Mouse (Mus musculus): Measurements from ENCODE around the gene Tenm2. TPM values are rescaled to one million over a fixed set of nuclear protein-coding genes. Genes with fewer than 3 reads are reported as not detected.

Gene Tenm2
- total and polyA plus RNA-seq, 3 experiments: 0.08 to 0.14 (median 0.12) TPM

- intact Hi-C loops (cut with DNase I): no loop called here
These were observed 402.9 kb downstream of the Tenm2 start for GRCm38 (mm10) chr11:36832855-36833254.

GRCm38 (mm10) chr11:36831511-36831910 is 404.3 kb downstream of the Tenm2 start:
- no peaks in the 10 kb centered on the region for H3K4me1 ChIP-seq (ENCODE audit: control insufficient read depth, insufficient read depth, low read length)
- H3K36me3 ChIP-seq (ENCODE audit: control insufficient read depth, insufficient read depth, low read length): no peaks in the 10 kb centered on the region
- intact Hi-C loops (cut with DNase I): no loop called here
- TF ChIP-seq CTCF (IDR thresholded peaks at IDR 0.05) (no peak), EP300 (IDR thresholded peaks at IDR 0.05; ENCODE audit: insufficient read depth, low read depth, low read length) (no peak), POLR2A (IDR thresholded peaks at IDR 0.05; ENCODE audit: insufficient read depth, low read depth, low read length) (no peak)
- H3K9ac ChIP-seq (ENCODE audit: low read depth, low read length): no peak overlapping the region
- no peak for DNase-seq
- WGBS: 71% methylated on average over 11 of the region's 11 CpGs
- H3K27me3 ChIP-seq (ENCODE audit: control insufficient read depth, insufficient read depth, low read length): no peaks in the 10 kb centered on the region
- H3K79me2 ChIP-seq (replicated peaks; ENCODE audit: control insufficient read depth, insufficient read depth, low read length): no peaks in the 10 kb centered on the region
- no peak overlapping the region for H3K4me3 ChIP-seq
- no peak overlapping the region for H3K27ac ChIP-seq

More at GRCm38 (mm10) chr11:36832855-36833254, 402.9 kb downstream of the Tenm2 start:
- no peak for TF ChIP-seq EP300 (IDR thresholded peaks at IDR 0.05; ENCODE audit: insufficient read depth, low read depth, low read length)
- TF ChIP-seq CTCF (IDR thresholded peaks at IDR 0.05): no peak
- no peak for TF ChIP-seq POLR2A (IDR thresholded peaks at IDR 0.05; ENCODE audit: insufficient read depth, low read depth, low read length)
- no peak overlapping the region for H3K9ac ChIP-seq (ENCODE audit: low read depth, low read length)
- no peaks in the 10 kb centered on the region for H3K27me3 ChIP-seq (ENCODE audit: control insufficient read depth, insufficient read depth, low read length)
- WGBS: 78% methylated on average over 4 of the region's 4 CpGs
- DNase-seq: no peak
- H3K27ac ChIP-seq: no peak overlapping the region
- H3K36me3 ChIP-seq (ENCODE audit: control insufficient read depth, insufficient read depth, low read length): no peaks in the 10 kb centered on the region
- no peaks in the 10 kb centered on the region for H3K79me2 ChIP-seq (replicated peaks; ENCODE audit: control insufficient read depth, insufficient read depth, low read length)
- H3K4me1 ChIP-seq (ENCODE audit: control insufficient read depth, insufficient read depth, low read length): no peaks in the 10 kb centered on the region
- no peak overlapping the region for H3K4me3 ChIP-seq

GRCm38 (mm10) chr11:36824666-36825065 is 411.1 kb downstream of the Tenm2 start:
- intact Hi-C loops (cut with DNase I): no loop called here
- no peak for TF ChIP-seq CTCF (IDR thresholded peaks at IDR 0.05)
- no peak for TF ChIP-seq EP300 (IDR thresholded peaks at IDR 0.05; ENCODE audit: insufficient read depth, low read depth, low read length)
- TF ChIP-seq POLR2A (IDR thresholded peaks at IDR 0.05; ENCODE audit: insufficient read depth, low read depth, low read length): no peak
- WGBS: 35% methylated on average over 7 of the region's 7 CpGs
- H3K27ac ChIP-seq: no peak overlapping the region
- no peaks in the 10 kb centered on the region for H3K27me3 ChIP-seq (ENCODE audit: control insufficient read depth, insufficient read depth, low read length)
- H3K9ac ChIP-seq (ENCODE audit: low read depth, low read length): no peak overlapping the region
- no peaks in the 10 kb centered on the region for H3K36me3 ChIP-seq (ENCODE audit: control insufficient read depth, insufficient read depth, low read length)
- no peaks in the 10 kb centered on the region for H3K4me1 ChIP-seq (ENCODE audit: control insufficient read depth, insufficient read depth, low read length)
- no peak overlapping the region for H3K4me3 ChIP-seq
- H3K79me2 ChIP-seq (replicated peaks; ENCODE audit: control insufficient read depth, insufficient read depth, low read length): no peaks in the 10 kb centered on the region
- DNase-seq: no peak

GRCm38 (mm10) chr11:36804615-36805014 is 431.1 kb downstream of the Tenm2 start:
- TF ChIP-seq CTCF (IDR thresholded peaks at IDR 0.05) (no peak), EP300 (IDR thresholded peaks at IDR 0.05; ENCODE audit: insufficient read depth, low read depth, low read length) (no peak), POLR2A (IDR thresholded peaks at IDR 0.05; ENCODE audit: insufficient read depth, low read depth, low read length) (no peak)

GRCm38 (mm10) chr11:36802208-36802631 is 433.5 kb downstream of the Tenm2 start:
- WGBS: 67% methylated on average over 8 of the region's 8 CpGs
- TF ChIP-seq POLR2A (IDR thresholded peaks at IDR 0.05; ENCODE audit: insufficient read depth, low read depth, low read length) (no peak), CTCF (IDR thresholded peaks at IDR 0.05) (no peak), EP300 (IDR thresholded peaks at IDR 0.05; ENCODE audit: insufficient read depth, low read depth, low read length) (no peak)
- H3K36me3 ChIP-seq (ENCODE audit: control insufficient read depth, insufficient read depth, low read length): no peaks in the 10 kb centered on the region
- intact Hi-C loops (cut with DNase I): no loop called here
- H3K9ac ChIP-seq (ENCODE audit: low read depth, low read length): no peak overlapping the region
- no peak for DNase-seq
- H3K4me1 ChIP-seq (ENCODE audit: control insufficient read depth, insufficient read depth, low read length): no peaks in the 10 kb centered on the region
- no peak overlapping the region for H3K27ac ChIP-seq
- H3K27me3 ChIP-seq (ENCODE audit: control insufficient read depth, insufficient read depth, low read length): no peaks in the 10 kb centered on the region
- H3K79me2 ChIP-seq (replicated peaks; ENCODE audit: control insufficient read depth, insufficient read depth, low read length): no peaks in the 10 kb centered on the region
- H3K4me3 ChIP-seq: no peak overlapping the region

More at GRCm38 (mm10) chr11:36804615-36805014, 431.1 kb downstream of the Tenm2 start:
- H3K4me3 ChIP-seq: no peak overlapping the region
- intact Hi-C loops (cut with DNase I): no loop called here
- no peaks in the 10 kb centered on the region for H3K36me3 ChIP-seq (ENCODE audit: control insufficient read depth, insufficient read depth, low read length)
- no peak overlapping the region for H3K9ac ChIP-seq (ENCODE audit: low read depth, low read length)
- no peaks in the 10 kb centered on the region for H3K79me2 ChIP-seq (replicated peaks; ENCODE audit: control insufficient read depth, insufficient read depth, low read length)
- no peak for DNase-seq
- WGBS: 48% methylated on average over 1 of the region's 1 CpGs
- H3K27ac ChIP-seq: no peak overlapping the region
- H3K4me1 ChIP-seq (ENCODE audit: control insufficient read depth, insufficient read depth, low read length): no peaks in the 10 kb centered on the region
- no peaks in the 10 kb centered on the region for H3K27me3 ChIP-seq (ENCODE audit: control insufficient read depth, insufficient read depth, low read length)

GRCm38 (mm10) chr11:36801683-36802082 is 434.1 kb downstream of the Tenm2 start:
- no peaks in the 10 kb centered on the region for H3K27me3 ChIP-seq (ENCODE audit: control insufficient read depth, insufficient read depth, low read length)
- intact Hi-C loops (cut with DNase I): no loop called here
- DNase-seq: no peak
- no peaks in the 10 kb centered on the region for H3K4me1 ChIP-seq (ENCODE audit: control insufficient read depth, insufficient read depth, low read length)
- no peak overlapping the region for H3K4me3 ChIP-seq
- no peaks in the 10 kb centered on the region for H3K36me3 ChIP-seq (ENCODE audit: control insufficient read depth, insufficient read depth, low read length)
- no peak overlapping the region for H3K9ac ChIP-seq (ENCODE audit: low read depth, low read length)
- no peaks in the 10 kb centered on the region for H3K79me2 ChIP-seq (replicated peaks; ENCODE audit: control insufficient read depth, insufficient read depth, low read length)
- WGBS: 68% methylated on average over 4 of the region's 4 CpGs
- no peak for TF ChIP-seq EP300 (IDR thresholded peaks at IDR 0.05; ENCODE audit: insufficient read depth, low read depth, low read length)
- no peak for TF ChIP-seq CTCF (IDR thresholded peaks at IDR 0.05)
- TF ChIP-seq POLR2A (IDR thresholded peaks at IDR 0.05; ENCODE audit: insufficient read depth, low read depth, low read length): no peak
- no peak overlapping the region for H3K27ac ChIP-seq
